Mouse (Mus musculus): ENCODE results near the gene Lsm6.

GRCm38 (mm10) chr8:78862046-78862445 is 41.1 kb upstream of the Lsm6 start:
- no peak for TF ChIP-seq ZMIZ1 (IDR thresholded peaks at IDR 0.05; ENCODE audit: low read depth, low read length)
- no peak for TF ChIP-seq POLR2A (IDR thresholded peaks at IDR 0.05; ENCODE audit: low read depth, low read length)
- TF ChIP-seq CTCF (conservative IDR thresholded peaks at IDR 0.05 in 1 of 2, IDR thresholded peaks at IDR 0.05 in 1 of 2; ENCODE audit: low read depth in 2 of 2, low read length in 2 of 2), result no peak
- TF ChIP-seq EP300 (IDR thresholded peaks at IDR 0.05; ENCODE audit: low read length), result no peak
